Mouse (Mus musculus): Measurements from ENCODE around the gene Erich6b. TPM values are rescaled to one million over a fixed set of nuclear protein-coding genes. Genes with fewer than 3 reads are reported as not detected.

The Erich6b gene
- total RNA-seq, 1 experiment from 2014 or later = not detected

DNA sequence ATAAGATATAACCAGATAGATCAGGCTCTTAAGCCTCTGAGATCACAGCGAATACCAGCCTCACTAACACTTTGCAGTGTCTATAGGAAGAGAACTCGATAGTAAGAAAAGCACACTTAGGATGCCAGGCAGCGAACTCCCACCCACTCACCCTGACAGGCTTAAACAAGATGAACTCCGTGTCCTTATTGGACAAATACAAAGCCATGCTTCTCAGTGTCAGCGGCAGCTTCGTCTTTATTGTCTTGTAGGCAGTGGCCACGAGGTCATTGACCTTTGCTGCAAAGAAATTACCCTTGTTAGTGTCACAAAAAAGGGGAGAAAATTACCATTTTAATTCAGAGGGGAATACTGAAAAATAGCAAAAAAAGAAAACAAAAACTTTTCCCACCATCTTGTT is 65.7 kb downstream of the Erich6b start:
- DNase-seq = no peak

DNA sequence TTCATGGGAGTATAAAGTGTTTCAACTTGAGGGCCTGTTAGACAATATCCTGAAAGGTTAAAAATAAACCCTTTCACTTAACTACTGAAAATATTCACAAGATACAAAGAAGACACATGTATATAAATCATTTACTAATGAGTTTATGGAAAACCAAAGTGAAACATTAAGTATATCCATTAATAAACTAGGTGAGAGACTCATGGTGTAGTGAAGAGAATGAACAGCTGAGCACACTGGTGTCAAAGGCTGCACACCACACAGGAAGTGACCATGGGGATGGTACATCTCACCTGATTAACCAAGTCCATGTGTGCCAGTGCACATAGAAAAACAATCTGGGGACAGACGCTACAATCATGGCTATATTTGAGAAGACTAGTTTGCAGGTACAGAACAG is 66.9 kb downstream of the Erich6b start:
- no peak for DNase-seq

GRCm38 (mm10) chr14:75711731-75712130 is 69.7 kb downstream of the Erich6b start:
- no peak for DNase-seq

- no peak for DNase-seq
Observed at GRCm38 (mm10) chr14:75712687-75713086, 70.6 kb downstream of the Erich6b start.

DNA sequence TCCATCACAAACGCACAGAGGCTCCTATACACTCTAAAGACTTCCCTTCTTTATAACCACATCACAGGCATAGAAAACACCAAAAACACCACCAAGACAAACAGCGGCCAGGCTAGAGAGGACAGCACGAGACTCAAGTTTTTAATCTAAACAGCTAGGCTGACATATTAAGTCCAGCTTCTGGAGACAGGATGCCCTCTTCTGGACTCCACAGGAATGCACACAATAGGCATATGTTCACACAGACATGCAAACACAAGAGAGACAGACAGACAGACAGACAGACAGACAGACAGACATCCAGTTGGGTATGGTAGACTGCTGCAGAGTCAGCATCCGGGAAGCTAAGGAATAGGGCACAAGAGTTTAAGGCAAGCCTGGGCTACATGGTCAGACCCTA is 71.6 kb downstream of the Erich6b start:
- DNase-seq = no peak

- DNase-seq = no peak
Observed at GRCm38 (mm10) chr14:75716410-75716809, 74.4 kb downstream of the Erich6b start.

Other genes with a start within 250 kb of the Erich6b start
- 0.33 and 0.46 TPM in 2 replicates for gene Siah3, start 186.3 kb upstream of the Erich6b start, total RNA-seq (2021)
- not detected in 2 replicates for gene Spert, start 49.1 kb upstream of the Erich6b start, total RNA-seq (2021)
- 24.9 and 29.8 TPM in 2 replicates for gene Cog3, start 112.3 kb downstream of the Erich6b start, total RNA-seq (2021)
- 246 and 276 TPM in 2 replicates for gene Slc25a30, start 144.8 kb downstream of the Erich6b start, total RNA-seq (2021)
- gene Tpt1, start 202.8 kb downstream of the Erich6b start, total RNA-seq (2021) = 2,613 and 2,647 TPM in 2 replicates

Data from adrenal gland, postnatal 25 days (tissue).